Mouse (Mus musculus) heart, adult 9 months (tissue): ENCODE results near the gene Unk.

Experiments
- DNase-seq, 2 experiments: peaks; one replicate each; pipeline ENCODE4 v3.0.0; 2022; ENCODE audit warnings: low spot score in 2 of 2

Gene Unk

GRCm38 (mm10) chr11:116030898-116031845 is 1.1 kb downstream of the Unk start:
- peak in 1 of 2 experiments; percentile 65 for DNase-seq

GRCm38 (mm10) chr11:116034584-116034983 is 4.5 kb downstream of the Unk start:
- DNase-seq: no peak

- no peak for DNase-seq
These were observed 6.5 kb downstream of the Unk start for GRCm38 (mm10) chr11:116036671-116037070.

GRCm38 (mm10) chr11:116037826-116038225 is 7.7 kb downstream of the Unk start:
- no peak for DNase-seq

GRCm38 (mm10) chr11:116040593-116040992 is 10.5 kb downstream of the Unk start:
- DNase-seq: no peak

GRCm38 (mm10) chr11:116041833-116042232 is 11.7 kb downstream of the Unk start:
- no peak for DNase-seq

GRCm38 (mm10) chr11:116042372-116043138 is 12.4 kb downstream of the Unk start:
- no peak for DNase-seq

GRCm38 (mm10) chr11:116043286-116043685 is 13.2 kb downstream of the Unk start:
- DNase-seq: no peak

- DNase-seq: no peak
These were observed 15.1 kb downstream of the Unk start for GRCm38 (mm10) chr11:116045173-116045572.

- no peak for DNase-seq
These were observed 19.5 kb downstream of the Unk start for GRCm38 (mm10) chr11:116049610-116050009.

GRCm38 (mm10) chr11:116050196-116050595 is 20.1 kb downstream of the Unk start:
- no peak for DNase-seq

GRCm38 (mm10) chr11:116053510-116054229 is 23.5 kb downstream of the Unk start:
- no peak for DNase-seq

- DNase-seq: no peak
These were observed 25.8 kb downstream of the Unk start for GRCm38 (mm10) chr11:116055873-116056272.

GRCm38 (mm10) chr11:116057237-116057881 is 27.2 kb downstream of the Unk start:
- no peak for DNase-seq

GRCm38 (mm10) chr11:116058022-116058614 is 28.0 kb downstream of the Unk start:
- DNase-seq: no peak

- DNase-seq: no peak
These were observed 29.0 kb downstream of the Unk start for GRCm38 (mm10) chr11:116058868-116059690.

GRCm38 (mm10) chr11:116059691-116060025 is 29.5 kb downstream of the Unk start:
- no peak for DNase-seq

- DNase-seq: no peak
These were observed 30.5 kb downstream of the Unk start for GRCm38 (mm10) chr11:116060596-116060995.

- no peak for DNase-seq
These were observed 31.7 kb downstream of the Unk start for GRCm38 (mm10) chr11:116061641-116062415.

- no peak for DNase-seq
These were observed 32.4 kb downstream of the Unk start for GRCm38 (mm10) chr11:116062521-116062920.
